Mouse (Mus musculus): ENCODE measurements around the gene Angel1.

GRCm38 (mm10) chr12:86681626-86682025, 44.6 kb downstream of the Angel1 start:
- no peak for TF ChIP-seq POLR2A (IDR thresholded peaks at IDR 0.05; ENCODE audit: low read depth, low read length)
- TF ChIP-seq CTCF (IDR thresholded peaks at IDR 0.05; ENCODE audit: borderline replicate concordance, insufficient read depth, low read length): no peak

Measured in embryonic fibroblast, embryonic 13.5 days (primary cell).